Mouse (Mus musculus): ENCODE data around the gene Tmem30c.

Tmem30c gene

GRCm38 (mm10) chr16:57292765-57293164 is at the start of gene Tmem30c:
Gene Tmem30c (minus strand): TSS chr16:57292865.
- no peak for DNase-seq (ENCODE audit: low spot score)

GRCm38 (mm10) chr16:57340613-57340898 is 47.9 kb upstream of the Tmem30c start:
- no peak for DNase-seq (ENCODE audit: low spot score)

DNA sequence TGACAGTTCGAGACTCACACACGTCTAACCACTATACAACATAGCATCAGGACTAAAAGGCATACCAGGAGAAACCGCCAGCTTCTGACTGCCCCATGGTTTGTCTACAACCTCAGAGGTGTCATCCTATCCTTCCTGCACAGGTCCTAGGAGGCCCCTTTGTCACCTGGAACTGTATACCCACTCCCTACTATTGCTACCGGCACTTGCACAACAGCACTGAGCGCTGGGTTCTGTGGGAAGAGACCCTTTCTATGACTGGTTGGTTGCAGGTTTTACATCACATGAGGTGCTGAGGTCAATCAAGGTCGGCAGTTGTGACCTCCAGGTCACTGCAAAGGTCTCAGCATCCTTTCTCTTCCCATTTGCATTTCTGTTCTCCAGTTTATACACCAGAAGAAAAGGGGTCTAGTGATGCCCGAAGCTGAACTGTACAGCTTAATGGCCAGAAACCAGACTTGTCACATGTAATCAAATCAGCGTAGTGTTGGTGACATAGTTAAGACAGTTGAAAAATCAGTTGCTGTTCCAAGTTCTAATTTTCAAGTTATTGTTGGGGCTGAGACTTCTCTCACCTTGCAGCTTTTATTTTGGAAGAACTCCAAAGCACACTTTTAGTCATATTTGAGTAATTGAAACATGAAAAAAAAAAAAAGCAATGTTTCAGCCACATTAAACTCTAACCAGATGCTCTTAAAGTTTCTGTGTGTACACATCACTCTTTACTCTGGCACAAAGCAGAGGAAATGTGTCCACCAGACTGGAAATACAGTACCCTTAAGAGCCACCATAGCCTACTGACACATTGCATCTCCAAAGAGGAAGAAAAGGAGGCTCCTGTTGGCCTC is 47.3 kb upstream of the Tmem30c start:
- no peak for DNase-seq (ENCODE audit: low spot score)

GRCm38 (mm10) chr16:57336770-57337423 is 44.2 kb upstream of the Tmem30c start:
- no peak for DNase-seq (ENCODE audit: low spot score)

GRCm38 (mm10) chr16:57332301-57332700 is 39.6 kb upstream of the Tmem30c start:
- no peak for DNase-seq (ENCODE audit: low spot score)

- DNase-seq (ENCODE audit: low spot score) = no peak
Measured at GRCm38 (mm10) chr16:57330111-57330510, 37.4 kb upstream of the Tmem30c start.

DNA sequence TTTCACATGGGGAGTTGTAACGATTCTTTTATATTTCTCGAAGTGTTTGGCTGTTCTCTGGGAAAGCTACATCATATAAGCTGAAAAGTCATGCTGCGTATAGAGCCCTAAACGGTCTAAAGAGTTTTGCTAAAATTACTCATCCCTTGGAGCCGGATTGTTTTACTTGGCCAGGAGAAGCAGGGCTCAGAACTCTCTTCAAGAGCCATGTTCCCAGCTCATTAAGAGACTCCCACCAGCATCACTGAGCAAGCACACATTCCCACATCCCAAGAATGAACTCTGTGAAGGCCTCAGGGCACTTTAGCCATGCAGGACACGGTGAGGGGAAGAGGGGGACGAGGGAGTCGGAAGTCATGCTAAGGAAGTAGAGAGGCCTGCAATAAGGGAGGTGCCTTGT is 36.4 kb upstream of the Tmem30c start:
- DNase-seq (ENCODE audit: low spot score) = no peak

DNA sequence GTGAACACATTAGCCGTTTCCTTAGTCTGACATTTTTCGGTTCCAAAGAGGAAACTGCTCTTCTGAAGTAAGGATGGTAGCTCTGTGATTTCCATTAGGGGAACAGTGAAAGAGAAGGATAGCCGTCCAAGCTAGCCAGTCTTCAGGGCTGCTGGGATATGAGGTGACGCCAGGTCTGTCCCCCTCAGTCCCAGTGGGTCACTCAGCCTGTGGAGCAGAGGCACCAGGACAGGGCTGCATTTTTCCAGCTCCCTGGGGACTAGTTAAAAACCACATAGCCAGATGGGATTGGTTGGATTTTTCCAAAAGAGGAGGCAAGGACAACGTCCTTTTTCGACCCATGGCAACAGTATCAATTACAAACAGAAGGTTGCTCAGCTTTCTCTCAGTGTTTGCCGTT is 34.3 kb upstream of the Tmem30c start:
- DNase-seq (ENCODE audit: low spot score) = no peak

DNA sequence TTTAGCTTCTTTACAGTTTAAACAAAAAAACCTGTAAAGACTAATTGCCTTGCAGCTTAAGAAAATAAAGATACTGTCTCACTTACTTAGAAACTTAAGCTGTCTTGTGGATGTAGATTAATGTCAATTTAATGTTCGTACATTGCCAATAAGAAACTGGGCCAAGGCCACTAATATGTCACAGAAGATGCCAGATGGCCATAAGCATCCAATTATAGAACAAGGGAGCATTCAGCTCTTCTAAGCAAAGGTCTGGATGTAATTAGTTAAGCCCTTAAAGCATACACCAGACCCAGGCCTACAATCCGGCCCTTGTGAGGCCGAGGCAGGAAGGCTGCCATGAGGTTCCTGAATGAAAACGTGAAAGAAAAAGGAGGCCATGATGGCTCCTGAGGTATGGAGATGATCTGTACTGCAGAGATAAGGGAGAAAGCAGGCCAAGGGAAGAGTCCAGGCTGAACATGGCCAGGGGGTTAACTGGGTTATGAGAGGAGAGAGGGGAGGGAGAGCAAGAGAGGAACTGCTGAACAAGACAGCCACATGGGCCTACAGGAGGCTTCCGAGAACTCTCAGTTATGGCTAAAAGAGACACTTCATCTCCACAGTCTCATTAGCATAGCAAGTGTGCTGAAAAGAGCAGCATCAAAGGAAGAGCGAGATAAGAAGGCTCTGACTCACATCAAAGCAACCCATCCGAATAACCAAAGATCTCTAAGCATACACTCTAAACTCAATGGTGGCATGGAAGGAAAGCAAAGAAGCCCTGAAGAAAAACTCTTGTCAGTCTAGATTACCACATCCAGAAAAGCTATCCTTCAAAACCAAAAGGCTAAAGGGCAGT is 26.8 kb upstream of the Tmem30c start:
- DNase-seq (ENCODE audit: low spot score) = no peak

- DNase-seq (ENCODE audit: low spot score) = no peak
Measured at GRCm38 (mm10) chr16:57318637-57319125, 26.0 kb upstream of the Tmem30c start.

DNA sequence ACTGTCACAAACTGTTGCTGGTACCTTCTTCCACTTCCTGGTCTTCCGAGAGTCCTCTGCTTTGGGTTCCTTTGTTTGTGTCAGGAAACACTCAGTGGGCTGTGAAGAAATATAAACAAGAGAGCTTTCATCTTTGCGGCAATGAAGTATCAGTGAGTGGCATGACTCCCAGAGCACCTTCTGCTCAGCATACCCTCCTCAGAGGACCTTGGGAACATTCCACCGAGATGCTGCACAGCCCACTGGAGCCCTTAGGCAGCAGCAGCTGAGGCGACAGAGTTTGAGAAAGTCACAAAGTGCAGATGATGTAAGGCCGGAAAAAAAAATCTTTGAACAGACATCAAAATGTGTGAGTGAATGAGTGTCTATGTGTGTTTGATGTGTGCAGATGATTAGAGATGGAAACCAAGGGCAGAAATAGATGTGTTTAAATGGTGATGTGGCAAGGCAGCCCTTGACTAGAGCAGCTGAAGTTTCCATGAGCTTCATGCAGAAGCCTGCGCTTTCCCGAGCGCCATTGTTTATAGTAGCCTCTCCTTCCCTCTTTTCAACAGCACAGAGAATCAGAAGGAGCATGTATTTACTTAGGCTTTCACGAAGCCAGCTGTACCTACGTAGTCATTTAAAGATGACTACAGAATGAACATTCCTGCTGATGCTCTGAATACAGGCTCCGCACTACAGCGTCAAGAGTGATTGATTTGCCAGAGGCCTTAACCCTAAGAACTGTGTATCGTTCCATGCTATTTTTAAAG is 25.4 kb upstream of the Tmem30c start:
- no peak for DNase-seq (ENCODE audit: low spot score)

GRCm38 (mm10) chr16:57317127-57317526 is 24.5 kb upstream of the Tmem30c start:
- DNase-seq (ENCODE audit: low spot score) = no peak

DNA sequence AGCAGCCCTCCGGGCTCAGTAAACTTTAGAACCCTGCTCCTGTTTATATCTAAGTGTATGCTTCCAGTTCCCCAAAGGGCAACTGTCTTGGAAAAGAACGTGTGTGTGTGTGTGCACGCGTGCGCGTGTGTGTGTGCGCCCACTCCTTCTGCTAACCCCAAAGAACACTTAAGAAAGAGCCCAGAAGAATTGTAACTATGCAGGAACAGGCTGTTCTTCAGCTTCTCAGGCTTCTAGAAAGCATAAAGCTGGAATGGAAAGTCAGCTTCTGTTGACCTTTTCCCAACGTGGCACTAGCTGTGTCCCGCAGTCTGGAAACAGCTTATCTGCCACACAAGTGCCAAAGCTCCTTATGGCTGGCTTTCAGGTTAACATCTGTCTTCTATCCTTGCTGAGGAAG is 22.4 kb upstream of the Tmem30c start:
- DNase-seq (ENCODE audit: low spot score) = no peak

DNA sequence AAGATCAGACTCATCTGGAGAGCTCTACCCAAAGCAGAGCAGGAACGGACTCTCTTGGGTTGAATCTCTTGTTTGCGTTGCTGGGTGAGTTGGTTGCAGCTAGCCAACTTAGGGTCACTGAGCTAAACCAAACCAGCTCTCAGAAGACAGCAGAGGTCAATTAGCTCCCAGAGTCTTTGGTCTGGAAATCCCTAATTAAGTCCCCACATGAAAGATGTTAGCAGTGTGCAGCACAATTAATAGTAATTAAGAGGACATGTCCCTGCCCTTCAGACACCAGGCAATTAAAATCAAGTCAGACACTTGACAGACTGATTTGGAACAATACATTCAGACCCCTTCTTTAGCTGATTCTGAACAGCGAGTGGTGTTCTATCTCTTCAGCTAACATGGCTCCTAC is 21.6 kb upstream of the Tmem30c start:
- no peak for DNase-seq (ENCODE audit: low spot score)

- DNase-seq (ENCODE audit: low spot score) = no peak
Measured at GRCm38 (mm10) chr16:57313487-57313886, 20.8 kb upstream of the Tmem30c start.

GRCm38 (mm10) chr16:57312130-57312529 is 19.5 kb upstream of the Tmem30c start:
- no peak for DNase-seq (ENCODE audit: low spot score)

DNA sequence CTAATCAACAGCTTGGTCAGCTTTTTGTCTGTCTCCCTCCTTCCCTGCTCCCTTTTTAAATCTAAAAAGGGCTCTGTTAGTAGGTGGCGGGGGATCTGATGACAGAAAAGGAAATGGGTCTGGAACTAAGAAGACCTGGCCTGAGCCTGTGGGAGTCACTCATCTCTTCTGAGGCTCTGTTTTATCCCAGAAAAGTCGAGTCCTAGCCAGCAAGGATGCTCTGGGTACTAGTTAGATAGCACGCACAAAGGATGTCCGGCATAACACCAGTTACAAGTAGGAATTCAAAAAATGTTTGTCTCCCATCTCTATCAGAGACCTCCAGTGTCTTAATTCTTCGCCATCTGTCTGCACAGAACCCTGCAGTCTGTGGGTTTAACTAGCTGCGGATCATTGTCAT is 12.8 kb upstream of the Tmem30c start:
- no peak for DNase-seq (ENCODE audit: low spot score)

DNA sequence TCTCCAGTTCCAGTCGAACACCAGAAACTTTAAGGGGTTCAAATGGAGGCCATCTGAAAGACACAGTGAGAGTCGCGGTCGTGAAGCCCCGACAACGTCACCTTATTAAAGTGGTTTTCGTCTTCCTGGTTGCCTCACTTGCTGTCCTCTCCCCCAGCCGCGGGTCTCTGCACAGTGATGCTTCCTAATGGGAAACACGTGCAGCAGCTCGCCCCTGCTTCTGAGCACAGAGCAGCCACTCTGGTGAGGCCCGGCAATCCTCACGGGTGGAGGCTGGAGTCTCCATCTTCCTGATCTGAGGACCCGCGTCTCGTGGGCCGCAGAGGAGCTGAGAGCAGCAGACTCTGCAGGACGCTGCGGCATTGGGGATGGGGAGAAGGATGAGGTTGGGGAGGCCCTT is 11.1 kb upstream of the Tmem30c start:
- DNase-seq (ENCODE audit: low spot score) = no peak

- DNase-seq (ENCODE audit: low spot score) = no peak
Measured at GRCm38 (mm10) chr16:57302792-57303698, 10.4 kb upstream of the Tmem30c start.

- no peak for DNase-seq (ENCODE audit: low spot score)
Measured at GRCm38 (mm10) chr16:57301512-57302115, 8.9 kb upstream of the Tmem30c start.
